Mouse (Mus musculus): ENCODE data around the gene Slfn14. TPM values are rescaled to one million over a fixed set of nuclear protein-coding genes. Genes with fewer than 3 reads are reported as not detected.
"Not testable (repeated sequence)": the region's sequence is repeated elsewhere in the genome, so short reads cannot be mapped to it uniquely, and the experiment has no call there.

The Slfn14 gene
- polyA plus RNA-seq (2014; fragmentation: Nextera tagmentation; extraction: Ambion mirVana) = 0.43 and 0.47 TPM in 2 replicates

GRCm38 (mm10) chr11:83286566-83286965, at the start of gene Slfn14:
TSS of gene Slfn14 (minus strand) at chr11:83286726.
- no peak for TF ChIP-seq CTCF (IDR thresholded peaks at IDR 0.05; ENCODE audit: low read depth)
- no peaks in the 10 kb centered on the region for H3K4me1 ChIP-seq (ENCODE audit: insufficient read depth)
- H3K9ac ChIP-seq = no peak within 1 kb of the TSS
- DNase-seq (no peak), ATAC-seq (ENCODE audit: insufficient read depth) (no peak)
- no peaks in the 10 kb centered on the region for H3K27me3 ChIP-seq (ENCODE audit: insufficient read depth, low read length)
- H3K9me3 ChIP-seq (ENCODE audit: low read depth, low read length) = no peaks in the 10 kb centered on the region
- H3K4me3 ChIP-seq (ENCODE audit: low read depth, low read length) = 0 out of 2 replicates have a peak within 1 kb of the TSS, but pooled peaks have one; percentile 2
- WGBS = 63% methylated on average over 1 of the region's 1 CpGs
- no peak within 1 kb of the TSS for H3K4me2 ChIP-seq
- no peak within 1 kb of the TSS for H3K27ac ChIP-seq (ENCODE audit: low read depth)
- H3K36me3 ChIP-seq (ENCODE audit: insufficient read depth) = no peaks in the 10 kb centered on the region

DNA sequence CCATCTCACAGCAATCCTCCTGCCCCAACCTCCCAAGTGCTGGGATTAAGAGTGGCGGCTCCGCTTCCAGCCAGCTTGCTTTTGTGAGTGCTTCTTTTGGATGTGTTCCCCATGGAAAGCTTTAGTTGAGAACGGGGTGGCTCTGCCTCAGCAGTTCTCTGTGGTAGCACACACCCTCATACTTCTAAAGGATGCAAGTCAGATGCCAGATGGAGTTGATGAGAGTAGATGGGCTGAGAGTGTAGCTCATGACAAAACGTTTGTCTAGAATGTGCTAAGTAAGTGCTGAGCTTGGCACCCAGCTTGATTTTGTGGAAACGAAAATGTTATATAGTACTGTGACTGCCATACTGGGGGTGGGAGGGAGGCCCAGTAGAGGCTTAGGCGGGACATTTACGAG, 49.3 kb upstream of the Slfn14 start:
- Histone ChIP-seq H3K4me3 (ENCODE audit: low read depth, low read length) (no peak overlapping the region), H3K27ac (ENCODE audit: low read depth) (no peak overlapping the region), H3K36me3 (ENCODE audit: insufficient read depth) (peaks cover 85% of the 10 kb centered on the region), H3K4me2 (no peak overlapping the region), H3K27me3 (ENCODE audit: insufficient read depth, low read length) (no peaks in the 10 kb centered on the region), H3K9me3 (ENCODE audit: low read depth, low read length) (no peaks in the 10 kb centered on the region), H3K9ac (no peak overlapping the region), H3K4me1 (ENCODE audit: insufficient read depth) (no peaks in the 10 kb centered on the region)
- WGBS = 87% methylated on average over 7 of the region's 7 CpGs
- TF ChIP-seq CTCF (IDR thresholded peaks at IDR 0.05; ENCODE audit: low read depth) = no peak
- ATAC-seq (ENCODE audit: insufficient read depth) (no peak), DNase-seq (no peak)

- H3K9me3 ChIP-seq (ENCODE audit: low read depth, low read length) = no peaks in the 10 kb centered on the region
- 63% methylated on average over 3 of the region's 3 CpGs for WGBS
- H3K4me2 ChIP-seq = no peak overlapping the region
- peak; percentile 63 for TF ChIP-seq CTCF (IDR thresholded peaks at IDR 0.05; ENCODE audit: low read depth)
- H3K27me3 ChIP-seq (ENCODE audit: insufficient read depth, low read length) = no peaks in the 10 kb centered on the region
- no peak overlapping the region for H3K4me3 ChIP-seq (ENCODE audit: low read depth, low read length)
- H3K27ac ChIP-seq (ENCODE audit: low read depth) = no peak overlapping the region
- H3K4me1 ChIP-seq (ENCODE audit: insufficient read depth) = no peaks in the 10 kb centered on the region
- no peak overlapping the region for H3K9ac ChIP-seq
- ATAC-seq (ENCODE audit: insufficient read depth) (no peak), DNase-seq (peak; percentile 85)
- H3K36me3 ChIP-seq (ENCODE audit: insufficient read depth) = peaks cover 89% of the 10 kb centered on the region
These were observed 40.9 kb upstream of the Slfn14 start for GRCm38 (mm10) chr11:83327427-83327826.

DNA sequence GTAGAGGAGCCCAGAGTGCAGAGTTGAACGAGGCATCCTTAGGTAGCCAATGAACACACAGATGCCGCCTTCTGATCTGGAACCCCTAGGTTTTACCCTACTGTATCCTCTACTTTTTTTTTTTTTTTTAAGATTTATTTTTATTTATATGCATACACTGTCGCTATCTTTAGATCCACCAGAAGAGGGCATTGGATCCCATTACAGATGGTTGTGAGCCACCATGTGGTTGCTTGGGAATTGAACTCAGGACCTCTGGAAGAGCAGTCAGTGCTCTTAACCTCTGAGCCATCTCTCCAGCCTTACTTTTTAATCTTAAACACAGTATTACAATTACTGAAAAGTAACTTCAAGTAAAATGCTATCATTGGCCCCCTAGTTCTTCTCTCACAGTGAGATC, 40.2 kb upstream of the Slfn14 start:
- not testable (repeated sequence) for H3K27me3 ChIP-seq (ENCODE audit: insufficient read depth, low read length); DNase-seq; H3K4me1 ChIP-seq (ENCODE audit: insufficient read depth); H3K4me2 ChIP-seq; H3K9ac ChIP-seq; H3K4me3 ChIP-seq (ENCODE audit: low read depth, low read length); H3K27ac ChIP-seq (ENCODE audit: low read depth); H3K9me3 ChIP-seq (ENCODE audit: low read depth, low read length); ATAC-seq (ENCODE audit: insufficient read depth)
- WGBS = 82% methylated on average over 3 of the region's 3 CpGs
- H3K36me3 ChIP-seq (ENCODE audit: insufficient read depth) = peaks cover 91% of the 10 kb centered on the region

DNA sequence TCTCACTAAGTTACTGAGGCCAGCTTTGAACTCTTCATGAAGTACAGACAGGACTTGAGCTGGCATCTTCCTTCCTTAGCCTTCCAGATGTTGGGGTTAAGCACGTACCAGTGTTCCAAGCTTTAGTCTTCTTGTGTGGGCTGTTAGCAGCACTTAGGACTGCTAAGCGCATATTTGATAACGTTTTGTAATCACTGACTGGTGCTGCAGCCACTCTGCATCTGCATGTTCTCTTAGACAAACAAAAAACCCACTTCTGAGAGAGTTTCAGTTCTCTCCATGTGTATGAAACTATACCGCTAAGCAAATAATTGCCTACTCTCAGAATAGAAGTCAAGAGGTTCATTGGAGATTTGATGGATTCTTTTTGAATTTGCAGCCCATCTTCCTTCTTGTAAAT, 32.5 kb upstream of the Slfn14 start:
- Histone ChIP-seq H3K27ac (ENCODE audit: low read depth) (no peak overlapping the region), H3K9me3 (ENCODE audit: low read depth, low read length) (no peaks in the 10 kb centered on the region), H3K36me3 (ENCODE audit: insufficient read depth) (peaks cover 62% of the 10 kb centered on the region), H3K9ac (no peak overlapping the region), H3K4me3 (ENCODE audit: low read depth, low read length) (no peak overlapping the region), H3K4me1 (ENCODE audit: insufficient read depth) (no peaks in the 10 kb centered on the region), H3K4me2 (no peak overlapping the region), H3K27me3 (ENCODE audit: insufficient read depth, low read length) (no peaks in the 10 kb centered on the region)
- WGBS = 56% methylated on average over 4 of the region's 4 CpGs
- DNase-seq (peak; percentile 11), ATAC-seq (ENCODE audit: insufficient read depth) (no peak)
- TF ChIP-seq CTCF (IDR thresholded peaks at IDR 0.05; ENCODE audit: low read depth) = no peak

DNA sequence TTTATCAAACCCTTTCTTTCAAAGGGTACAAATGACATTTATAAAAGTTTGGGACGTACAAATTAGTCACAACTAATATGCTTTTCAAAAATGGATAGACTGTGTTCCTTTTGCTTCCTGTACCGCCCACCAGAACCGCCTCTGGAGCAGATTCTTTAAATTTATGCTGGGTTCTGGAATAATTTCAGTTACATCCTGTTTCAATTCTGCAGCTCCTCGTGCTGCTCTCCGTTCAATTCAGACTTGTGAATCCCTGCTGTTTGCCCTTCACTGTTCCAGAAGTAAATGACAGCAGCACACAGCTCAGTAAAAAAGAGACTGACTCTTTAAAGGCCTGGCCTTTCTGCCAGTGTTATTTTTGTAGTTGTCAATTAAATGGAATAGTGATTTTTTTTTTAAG, 25.9 kb upstream of the Slfn14 start:
- H3K4me2 ChIP-seq = no peak overlapping the region
- no peak overlapping the region for H3K27ac ChIP-seq (ENCODE audit: low read depth)
- ATAC-seq (ENCODE audit: insufficient read depth) (no peak), DNase-seq (no peak)
- no peaks in the 10 kb centered on the region for H3K9me3 ChIP-seq (ENCODE audit: low read depth, low read length)
- no peaks in the 10 kb centered on the region for H3K4me1 ChIP-seq (ENCODE audit: insufficient read depth)
- H3K9ac ChIP-seq = no peak overlapping the region
- H3K27me3 ChIP-seq (ENCODE audit: insufficient read depth, low read length) = no peaks in the 10 kb centered on the region
- TF ChIP-seq CTCF (IDR thresholded peaks at IDR 0.05; ENCODE audit: low read depth) = no peak
- H3K4me3 ChIP-seq (ENCODE audit: low read depth, low read length) = no peak overlapping the region
- WGBS = 77% methylated on average over 5 of the region's 5 CpGs
- H3K36me3 ChIP-seq (ENCODE audit: insufficient read depth) = peaks cover 31% of the 10 kb centered on the region

DNA sequence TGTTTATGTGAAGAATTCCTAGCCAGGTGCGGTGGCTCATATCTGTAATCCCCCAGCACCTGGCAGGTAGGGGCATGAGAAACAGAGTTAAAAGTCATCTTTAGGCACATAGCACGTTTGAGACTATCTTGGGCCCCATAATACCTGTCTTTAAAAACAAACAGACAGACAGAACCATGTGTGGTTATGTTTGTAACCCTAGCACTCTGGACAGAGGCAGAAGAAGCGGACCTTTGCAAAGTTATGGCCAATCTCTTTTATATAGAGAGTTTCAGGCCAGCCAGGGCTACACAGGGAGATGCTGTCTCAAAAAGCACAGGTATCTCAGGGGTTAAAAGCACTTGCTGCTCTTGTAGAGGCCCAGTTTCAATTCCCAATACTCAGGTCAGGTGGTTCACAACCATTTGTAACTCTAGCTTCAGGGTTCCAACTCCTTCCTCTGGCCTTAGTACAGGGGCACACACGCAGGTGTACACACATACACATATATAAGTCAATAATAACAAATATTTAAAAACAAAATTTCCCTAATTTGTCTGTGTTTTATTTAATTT, 20.3 kb upstream of the Slfn14 start:
- H3K36me3 ChIP-seq (ENCODE audit: insufficient read depth) = peaks cover 11% of the 10 kb centered on the region
- H3K27ac ChIP-seq (ENCODE audit: low read depth) = no peak overlapping the region
- WGBS = 70% methylated on average over 4 of the region's 4 CpGs
- no peaks in the 10 kb centered on the region for H3K27me3 ChIP-seq (ENCODE audit: insufficient read depth, low read length)
- H3K4me2 ChIP-seq = no peak overlapping the region
- no peaks in the 10 kb centered on the region for H3K4me1 ChIP-seq (ENCODE audit: insufficient read depth)
- no peak for ATAC-seq (ENCODE audit: insufficient read depth)
- no peak overlapping the region for H3K4me3 ChIP-seq (ENCODE audit: low read depth, low read length)
- no peak for TF ChIP-seq CTCF (IDR thresholded peaks at IDR 0.05; ENCODE audit: low read depth)
- DNase-seq = no peak
- H3K9me3 ChIP-seq (ENCODE audit: low read depth, low read length) = no peaks in the 10 kb centered on the region
- no peak overlapping the region for H3K9ac ChIP-seq

DNA sequence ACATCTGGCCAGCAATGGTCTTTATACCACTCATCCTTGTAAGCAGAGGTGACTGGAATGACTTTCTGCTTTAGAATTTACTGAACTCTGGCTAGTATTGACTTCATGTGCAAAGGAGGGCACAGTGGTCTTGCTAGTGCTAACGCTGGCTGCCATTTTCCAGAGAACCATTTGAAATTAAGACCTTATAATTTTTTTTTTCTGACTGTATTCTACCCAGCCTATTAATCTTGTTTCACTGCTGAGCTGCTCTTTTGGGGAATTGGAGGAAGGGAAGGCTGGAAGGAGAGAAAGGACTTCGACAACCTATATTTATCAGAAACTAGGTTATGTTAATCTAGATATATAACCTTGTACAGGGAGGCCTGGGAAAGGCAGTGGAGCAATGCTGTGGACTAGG, 18.0 kb upstream of the Slfn14 start:
- WGBS = 86% methylated on average over 2 of the region's 2 CpGs
- no peak overlapping the region for H3K9ac ChIP-seq

More for the DNA sequence above, 18.0 kb upstream of the Slfn14 start:
- Histone ChIP-seq H3K4me3 (ENCODE audit: low read depth, low read length) (no peak overlapping the region), H3K27me3 (ENCODE audit: insufficient read depth, low read length) (no peaks in the 10 kb centered on the region), H3K9me3 (ENCODE audit: low read depth, low read length) (no peaks in the 10 kb centered on the region), H3K4me2 (peak overlapping the region; percentile 70), H3K4me1 (ENCODE audit: insufficient read depth) (no peaks in the 10 kb centered on the region), H3K36me3 (ENCODE audit: insufficient read depth) (peaks cover 8% of the 10 kb centered on the region), H3K27ac (ENCODE audit: low read depth) (no peak overlapping the region)
- no peak for TF ChIP-seq CTCF (IDR thresholded peaks at IDR 0.05; ENCODE audit: low read depth)
- DNase-seq (no peak), ATAC-seq (ENCODE audit: insufficient read depth) (no peak)

All from lung, embryonic 14.5 days (tissue).